Mouse (Mus musculus): Measurements from ENCODE around the gene Pcsk6. TPM values are rescaled to one million over a fixed set of nuclear protein-coding genes. Genes with fewer than 3 reads are reported as not detected.

Pcsk6 gene
- polyA plus RNA-seq, 1 experiment, result 4.6 TPM

DNA sequence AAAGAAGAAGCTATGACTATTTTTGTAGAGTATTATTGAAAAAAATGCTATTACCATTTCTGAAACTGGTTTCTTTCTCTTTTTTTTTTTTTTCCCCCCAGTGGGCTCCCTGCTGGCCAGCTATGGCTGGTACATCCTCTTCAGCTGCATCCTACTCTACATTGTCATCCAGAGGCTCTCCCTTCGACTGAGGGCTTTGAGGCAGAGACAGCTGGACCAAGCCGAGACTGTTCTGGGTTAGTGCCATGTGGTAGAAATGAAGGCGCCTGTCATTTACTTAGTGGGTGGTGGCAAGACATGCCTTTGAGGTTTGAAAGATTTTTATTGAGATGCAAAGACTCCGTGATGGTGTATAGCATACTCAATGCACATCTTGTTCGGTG, 218.7 kb downstream of the Pcsk6 start:
- H3K27me3 ChIP-seq (ENCODE audit: control insufficient read depth, insufficient read depth, low read length), result no peaks in the 10 kb centered on the region
- H3K4me1 ChIP-seq (ENCODE audit: control insufficient read depth, insufficient read depth, low read length), result no peaks in the 10 kb centered on the region; the same call in none of the 2 replicates
- no peak overlapping the region for H3K27ac ChIP-seq (ENCODE audit: control insufficient read depth, insufficient read depth, low read depth, low read length)
- peak overlapping the region; percentile 88 for H3K4me3 ChIP-seq (ENCODE audit: control insufficient read depth, low read depth, low read length)
- peaks cover 5% of the 10 kb centered on the region for H3K36me3 ChIP-seq (ENCODE audit: control insufficient read depth, insufficient read depth, low read length)
- no peak for TF ChIP-seq CTCF (IDR thresholded peaks at IDR 0.05; ENCODE audit: control insufficient read depth, insufficient read depth, insufficient replicate concordance, low read depth, low read length)
- TF ChIP-seq POLR2A (IDR thresholded peaks at IDR 0.05; ENCODE audit: control insufficient read depth, low read depth, low read length), result no peak

DNA sequence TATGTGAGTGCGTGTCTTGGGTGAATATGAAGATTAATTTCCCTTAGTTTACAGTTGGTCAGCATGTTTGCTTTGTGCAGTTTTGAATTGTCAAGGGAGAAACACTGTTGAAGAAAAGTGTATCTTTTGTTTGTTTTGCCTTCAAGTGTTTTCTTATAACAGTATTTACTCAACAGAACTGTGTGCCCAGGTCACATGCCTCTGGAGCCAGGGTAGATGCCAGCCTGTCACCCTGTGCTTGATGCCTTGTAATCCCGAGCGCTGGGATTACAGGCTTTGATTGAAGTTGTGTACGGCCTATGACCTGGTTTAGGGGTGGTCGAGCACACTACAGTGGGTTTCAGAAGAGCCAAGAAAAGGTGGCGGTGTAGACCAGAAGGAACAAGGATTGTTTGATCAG, 222.2 kb downstream of the Pcsk6 start:
- peaks cover 10% of the 10 kb centered on the region for H3K36me3 ChIP-seq (ENCODE audit: control insufficient read depth, insufficient read depth, low read length)
- TF ChIP-seq POLR2A (IDR thresholded peaks at IDR 0.05; ENCODE audit: control insufficient read depth, low read depth, low read length) (no peak), CTCF (IDR thresholded peaks at IDR 0.05; ENCODE audit: control insufficient read depth, insufficient read depth, insufficient replicate concordance, low read depth, low read length) (no peak)
- no peaks in the 10 kb centered on the region for H3K27me3 ChIP-seq (ENCODE audit: control insufficient read depth, insufficient read depth, low read length)
- H3K4me1 ChIP-seq (ENCODE audit: control insufficient read depth, insufficient read depth, low read length), result no peaks in the 10 kb centered on the region; the same call in 1 of the 2 replicates
- no peak overlapping the region for H3K27ac ChIP-seq (ENCODE audit: control insufficient read depth, insufficient read depth, low read depth, low read length)
- no peak overlapping the region for H3K4me3 ChIP-seq (ENCODE audit: control insufficient read depth, low read depth, low read length)

DNA sequence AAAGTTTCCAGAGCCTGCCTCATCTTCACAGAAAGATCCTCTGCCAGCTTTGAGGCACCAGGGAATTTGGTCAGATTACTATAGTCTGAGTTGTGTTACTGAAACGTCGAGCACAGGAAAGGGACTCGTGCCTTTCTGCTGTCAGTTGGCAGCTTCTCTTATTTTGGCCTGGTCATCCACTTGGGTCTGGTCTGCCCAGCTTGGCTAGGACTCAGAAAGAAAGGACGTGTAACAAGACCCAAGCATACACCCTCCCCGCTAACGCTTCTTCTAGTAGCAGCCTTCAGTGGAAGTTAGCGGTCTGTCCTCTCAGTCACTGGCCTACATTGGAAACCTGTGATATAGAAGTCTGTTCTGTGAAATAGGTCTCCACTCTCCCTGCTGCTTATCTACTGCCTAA, 223.0 kb downstream of the Pcsk6 start:
- no peaks in the 10 kb centered on the region for H3K27me3 ChIP-seq (ENCODE audit: control insufficient read depth, insufficient read depth, low read length)
- H3K36me3 ChIP-seq (ENCODE audit: control insufficient read depth, insufficient read depth, low read length), result peaks cover 10% of the 10 kb centered on the region
- no peak overlapping the region for H3K27ac ChIP-seq (ENCODE audit: control insufficient read depth, insufficient read depth, low read depth, low read length)
- no peaks in the 10 kb centered on the region; the same call in 1 of the 2 replicates for H3K4me1 ChIP-seq (ENCODE audit: control insufficient read depth, insufficient read depth, low read length)
- no peak for TF ChIP-seq POLR2A (IDR thresholded peaks at IDR 0.05; ENCODE audit: control insufficient read depth, low read depth, low read length)
- no peak for TF ChIP-seq CTCF (IDR thresholded peaks at IDR 0.05; ENCODE audit: control insufficient read depth, insufficient read depth, insufficient replicate concordance, low read depth, low read length)
- no peak overlapping the region for H3K4me3 ChIP-seq (ENCODE audit: control insufficient read depth, low read depth, low read length)

DNA sequence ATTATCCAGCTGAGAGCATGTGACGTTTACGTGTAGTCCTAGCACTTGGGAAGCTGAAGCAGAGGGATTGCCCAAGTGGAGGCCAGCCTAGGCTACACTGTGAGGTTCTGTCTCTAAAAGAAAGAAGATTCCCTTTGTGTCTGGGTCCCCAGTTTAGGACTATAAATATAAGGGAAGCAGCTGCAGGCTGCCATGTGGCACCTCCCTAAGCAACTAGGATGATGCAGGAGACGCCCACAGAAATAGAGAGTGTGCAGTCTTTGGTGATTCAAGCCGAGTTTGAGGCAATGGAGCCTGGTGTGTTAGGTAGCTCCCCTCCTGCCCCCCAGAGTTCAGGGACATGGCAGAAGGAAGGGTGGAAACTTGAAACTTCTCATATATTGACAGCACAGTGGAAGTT, 226.1 kb downstream of the Pcsk6 start:
- H3K36me3 ChIP-seq (ENCODE audit: control insufficient read depth, insufficient read depth, low read length), result peaks cover 12% of the 10 kb centered on the region

DNA sequence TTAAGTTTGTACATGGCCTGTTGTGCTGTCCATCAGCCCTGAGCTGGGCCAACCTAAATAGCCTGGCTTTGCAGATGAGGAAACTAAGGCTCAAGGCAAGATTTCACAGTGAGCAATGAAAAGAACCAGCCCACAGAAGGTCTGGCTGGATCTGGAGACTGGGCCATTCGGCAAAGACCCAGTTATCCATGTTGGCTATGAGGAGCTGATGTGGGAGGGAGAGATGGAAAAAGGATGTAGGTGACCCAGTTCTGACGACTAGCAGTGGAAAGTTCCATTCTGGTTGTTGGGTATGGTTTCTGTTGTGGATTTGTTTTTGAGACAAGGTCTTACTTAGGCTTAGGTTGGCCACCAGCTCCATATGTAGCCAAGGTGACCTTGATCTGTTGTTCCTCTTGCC, 226.5 kb downstream of the Pcsk6 start:
- Histone ChIP-seq H3K27ac (ENCODE audit: control insufficient read depth, insufficient read depth, low read depth, low read length) (no peak overlapping the region), H3K27me3 (ENCODE audit: control insufficient read depth, insufficient read depth, low read length) (no peaks in the 10 kb centered on the region), H3K4me1 (ENCODE audit: control insufficient read depth, insufficient read depth, low read length) (no peaks in the 10 kb centered on the region), H3K4me3 (ENCODE audit: control insufficient read depth, low read depth, low read length) (no peak overlapping the region), H3K36me3 (ENCODE audit: control insufficient read depth, insufficient read depth, low read length) (peaks cover 12% of the 10 kb centered on the region)
- TF ChIP-seq CTCF (IDR thresholded peaks at IDR 0.05; ENCODE audit: control insufficient read depth, insufficient read depth, insufficient replicate concordance, low read depth, low read length) (no peak), POLR2A (IDR thresholded peaks at IDR 0.05; ENCODE audit: control insufficient read depth, low read depth, low read length) (no peak)

More for the DNA sequence above, 226.1 kb downstream of the Pcsk6 start:
- no peak for TF ChIP-seq POLR2A (IDR thresholded peaks at IDR 0.05; ENCODE audit: control insufficient read depth, low read depth, low read length)
- TF ChIP-seq CTCF (IDR thresholded peaks at IDR 0.05; ENCODE audit: control insufficient read depth, insufficient read depth, insufficient replicate concordance, low read depth, low read length), result no peak
- Histone ChIP-seq H3K4me3 (ENCODE audit: control insufficient read depth, low read depth, low read length) (no peak overlapping the region), H3K4me1 (ENCODE audit: control insufficient read depth, insufficient read depth, low read length) (no peaks in the 10 kb centered on the region), H3K27ac (ENCODE audit: control insufficient read depth, insufficient read depth, low read depth, low read length) (no peak overlapping the region), H3K27me3 (ENCODE audit: control insufficient read depth, insufficient read depth, low read length) (no peaks in the 10 kb centered on the region)

DNA sequence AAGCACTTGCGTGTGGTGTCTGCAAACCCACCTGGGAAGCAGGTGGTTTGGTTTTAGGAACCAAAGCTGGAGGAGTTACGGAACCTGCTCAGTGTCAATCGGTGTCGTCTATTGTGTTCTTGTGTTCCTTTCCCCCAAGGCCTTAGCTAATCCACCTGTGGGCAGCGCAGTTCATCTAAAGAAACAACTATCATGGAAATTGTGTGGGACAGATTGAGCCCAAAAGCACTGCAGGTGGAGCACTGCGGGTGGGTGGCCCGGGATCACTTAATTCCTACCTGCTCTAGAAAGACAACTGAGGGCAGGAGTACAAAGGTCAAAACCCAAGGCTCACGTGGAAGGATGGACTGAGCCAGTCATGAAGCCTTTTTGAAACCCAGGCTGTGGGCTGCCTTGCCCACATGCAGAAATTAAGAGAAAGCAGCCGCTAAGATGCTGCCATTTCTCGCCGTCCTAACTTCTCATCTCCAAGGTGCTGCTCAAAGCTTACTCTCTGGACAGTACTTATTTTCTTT, 229.2 kb downstream of the Pcsk6 start:
- Histone ChIP-seq H3K36me3 (ENCODE audit: control insufficient read depth, insufficient read depth, low read length) (peaks cover 5% of the 10 kb centered on the region), H3K4me1 (ENCODE audit: control insufficient read depth, insufficient read depth, low read length) (no peaks in the 10 kb centered on the region), H3K27ac (ENCODE audit: control insufficient read depth, insufficient read depth, low read depth, low read length) (no peak overlapping the region), H3K4me3 (ENCODE audit: control insufficient read depth, low read depth, low read length) (no peak overlapping the region), H3K27me3 (ENCODE audit: control insufficient read depth, insufficient read depth, low read length) (no peaks in the 10 kb centered on the region)
- no peak for TF ChIP-seq POLR2A (IDR thresholded peaks at IDR 0.05; ENCODE audit: control insufficient read depth, low read depth, low read length)
- no peak for TF ChIP-seq CTCF (IDR thresholded peaks at IDR 0.05; ENCODE audit: control insufficient read depth, insufficient read depth, insufficient replicate concordance, low read depth, low read length)

DNA sequence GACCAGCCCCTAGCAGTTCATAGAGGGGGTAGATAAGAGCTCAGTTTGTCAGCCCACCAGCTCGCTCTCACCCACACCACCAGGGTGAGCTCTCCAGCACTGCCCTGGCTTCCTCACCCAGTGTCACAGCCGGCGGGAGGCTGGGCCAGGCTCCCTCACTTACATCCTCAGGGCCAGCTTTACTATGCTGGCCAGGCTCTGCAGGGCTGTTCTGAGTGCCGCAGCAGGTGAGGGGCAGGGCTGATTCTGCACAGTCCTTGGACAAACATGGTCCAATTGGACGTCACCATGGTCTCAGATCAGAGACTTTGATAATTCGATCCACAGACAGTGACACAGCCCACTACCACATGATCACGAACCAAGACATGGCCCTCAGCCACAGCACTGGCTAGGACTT, 230.0 kb downstream of the Pcsk6 start:
- Histone ChIP-seq H3K27ac (ENCODE audit: control insufficient read depth, insufficient read depth, low read depth, low read length) (no peak overlapping the region), H3K36me3 (ENCODE audit: control insufficient read depth, insufficient read depth, low read length) (peaks cover 4% of the 10 kb centered on the region), H3K4me3 (ENCODE audit: control insufficient read depth, low read depth, low read length) (no peak overlapping the region), H3K27me3 (ENCODE audit: control insufficient read depth, insufficient read depth, low read length) (no peaks in the 10 kb centered on the region), H3K4me1 (ENCODE audit: control insufficient read depth, insufficient read depth, low read length) (no peaks in the 10 kb centered on the region)
- no peak for TF ChIP-seq POLR2A (IDR thresholded peaks at IDR 0.05; ENCODE audit: control insufficient read depth, low read depth, low read length)
- TF ChIP-seq CTCF (IDR thresholded peaks at IDR 0.05; ENCODE audit: control insufficient read depth, insufficient read depth, insufficient replicate concordance, low read depth, low read length), result no peak

DNA sequence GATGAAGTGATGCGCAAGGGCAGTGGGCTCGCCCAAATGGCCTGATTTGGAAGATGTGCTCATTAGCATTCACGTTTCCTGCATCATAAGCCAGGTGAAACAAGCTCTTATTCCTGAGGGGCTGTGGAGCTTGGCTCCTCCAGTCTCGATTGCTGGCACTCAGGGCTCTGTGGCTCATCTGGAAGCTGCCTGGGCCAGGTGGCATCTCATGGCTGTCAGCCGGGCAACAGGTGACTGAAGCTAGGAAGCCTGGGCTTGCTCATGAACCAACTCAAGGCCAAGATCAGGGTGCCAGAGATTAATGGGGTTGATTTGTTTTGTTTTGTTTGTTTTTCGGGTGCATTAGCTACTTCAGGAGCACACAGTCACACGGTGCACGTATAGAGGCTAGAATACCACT, 231.1 kb downstream of the Pcsk6 start:
- no peak for TF ChIP-seq POLR2A (IDR thresholded peaks at IDR 0.05; ENCODE audit: control insufficient read depth, low read depth, low read length)
- TF ChIP-seq CTCF (IDR thresholded peaks at IDR 0.05; ENCODE audit: control insufficient read depth, insufficient read depth, insufficient replicate concordance, low read depth, low read length), result no peak
- H3K4me3 ChIP-seq (ENCODE audit: control insufficient read depth, low read depth, low read length), result no peak overlapping the region
- no peaks in the 10 kb centered on the region for H3K4me1 ChIP-seq (ENCODE audit: control insufficient read depth, insufficient read depth, low read length)
- peaks cover 1% of the 10 kb centered on the region; the same call in 1 of the 2 replicates for H3K36me3 ChIP-seq (ENCODE audit: control insufficient read depth, insufficient read depth, low read length)
- H3K27me3 ChIP-seq (ENCODE audit: control insufficient read depth, insufficient read depth, low read length), result no peaks in the 10 kb centered on the region
- H3K27ac ChIP-seq (ENCODE audit: control insufficient read depth, insufficient read depth, low read depth, low read length), result no peak overlapping the region

All from testis, adult 2 months (tissue).